Mouse (Mus musculus) embryonic facial prominence, embryonic 11.5 days (tissue): ENCODE measurements around the gene Lhfp. TPM values are rescaled to one million over a fixed set of nuclear protein-coding genes. Genes with fewer than 3 reads are reported as not detected.

Experiments
- ATAC-seq: fragments of 200-750 bp; cut with Nextera tagmentation; replicated peaks from 2 replicates; pipeline ENCODE4 v1.8.0; 2017; ENCODE audit warnings: low read depth; ENCODE audit not compliant: insufficient number of reproducible peaks, low FRiP score, low TSS enrichment
- DNase-seq: peaks from one replicate; pipeline ENCODE4 v3.0.0-alpha.2; 2015; ENCODE audit warnings: low spot score
- H3K27ac ChIP-seq: fragments of 300-500 bp; sonication (generic); replicated peaks from 2 replicates; pipeline ENCODE4 v1.5.1; 2014; ENCODE audit warnings: mild to moderate bottlenecking, low read depth, low read length, control low read depth
- H3K27me3 ChIP-seq: fragments of 300-500 bp; sonication (generic); 2 replicates; pipeline ENCODE4 v1.6.1; 2014; ENCODE audit warnings: mild to moderate bottlenecking, low read length, moderate library complexity, mixed read lengths; ENCODE audit not compliant: control insufficient read depth, insufficient read depth
- H3K36me3 ChIP-seq: fragments of 300-500 bp; sonication (generic); replicated peaks from 2 replicates; pipeline ENCODE4 v1.6.1; 2014; ENCODE audit warnings: low read depth, mild to moderate bottlenecking, low read length, moderate library complexity, mixed read lengths; ENCODE audit not compliant: control insufficient read depth, insufficient read depth
- H3K4me1 ChIP-seq: fragments of 300-500 bp; sonication (generic); 2 replicates; pipeline ENCODE4 v1.6.1; 2014; ENCODE audit warnings: low read length, mixed read lengths; ENCODE audit not compliant: control insufficient read depth, insufficient read depth
- H3K4me2 ChIP-seq: fragments of 300-500 bp; sonication (generic); 2 replicates; pipeline ENCODE4 v1.6.1; 2014; ENCODE audit warnings: low read depth, mild to moderate bottlenecking, control low read depth, low read length, moderate library complexity
- H3K4me3 ChIP-seq: fragments of 300-500 bp; sonication (generic); 2 replicates; pipeline ENCODE4 v1.5.1; 2014; ENCODE audit warnings: low read depth, low read length, control low read depth
- H3K9ac ChIP-seq: fragments of 300-500 bp; sonication (generic); replicated peaks from 2 replicates; pipeline ENCODE4 v1.6.1; 2014; ENCODE audit warnings: mild to moderate bottlenecking, control low read depth, low read length
- H3K9me3 ChIP-seq: fragments of 300-500 bp; sonication (generic); replicated peaks from 2 replicates; pipeline ENCODE4 v1.6.1; 2016; ENCODE audit warnings: mild to moderate bottlenecking, low read length, inconsistent platforms, mixed read lengths; ENCODE audit not compliant: control insufficient read depth
- WGBS: fragments of 180-500 bp; shearing (Covaris S2); extraction: QIAGEN DNeasy Blood & Tissue Kit; methylation state at CpG from one replicate; pipeline ENCODE4 v1.1.7; 2014; 5-methylcytosine and 5-hydroxymethylcytosine counted together
- polyA plus RNA-seq: library from polyadenylated mRNA; unstranded; fragments of >200 nt; fragmentation: Nextera tagmentation; extraction: Ambion mirVana; gene quantifications from 2 replicates; pipeline ENCODE4 v1.2.1, GENCODE M21; 2014

Lhfp gene
- polyA plus RNA-seq, 1 experiment from 2014 or later = 29.2 TPM

DNA sequence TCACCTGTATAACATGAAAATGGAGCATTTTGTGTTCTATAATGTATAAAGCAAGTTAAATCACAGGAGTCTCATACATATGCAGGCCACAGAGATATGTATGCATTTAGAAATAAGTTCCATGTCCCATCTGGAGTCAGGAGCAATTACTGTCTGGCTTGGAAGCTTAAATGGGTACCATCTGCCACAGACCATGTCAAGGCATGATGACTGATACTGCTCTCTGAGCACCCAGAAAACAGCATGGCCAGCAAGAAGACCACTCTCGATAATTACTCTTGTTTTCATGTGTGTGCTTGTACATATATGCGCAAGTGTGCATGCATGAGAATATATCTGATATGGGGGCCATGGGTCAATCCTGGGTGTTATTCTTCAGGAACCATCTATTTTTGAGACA is 269.3 kb downstream of the Lhfp start:
- 88% methylated on average over 2 of the region's 2 CpGs for WGBS
- Histone ChIP-seq H3K4me2 (no peak overlapping the region), H3K9ac (no peak overlapping the region), H3K36me3 (no peaks in the 10 kb centered on the region), H3K4me1 (no peaks in the 10 kb centered on the region), H3K27ac (no peak overlapping the region), H3K9me3 (no peaks in the 10 kb centered on the region), H3K27me3 (no peaks in the 10 kb centered on the region), H3K4me3 (no peak overlapping the region)
- ATAC-seq = no peak
- DNase-seq = no peak

Other genes with a start within 250 kb of the Lhfp start
- gene Cog6, start 24.3 kb upstream of the Lhfp start, polyA plus RNA-seq = 50.8 and 54.2 TPM in 2 replicates